Mouse (Mus musculus) liver, embryonic 16.5 days (tissue): ENCODE data around the gene Rmnd5b. TPM values are rescaled to one million over a fixed set of nuclear protein-coding genes. Genes with fewer than 3 reads are reported as not detected.
"Not testable (repeated sequence)": the region's sequence is repeated elsewhere in the genome, so short reads cannot be mapped to it uniquely, and the experiment has no call there.

Experiments
- ATAC-seq: fragments of 200-750 bp; cut with Nextera tagmentation; 2 replicates; pipeline ENCODE4 v1.8.0; 2017; ENCODE audit warnings: low read depth, mild to moderate bottlenecking, moderate number of reproducible peaks, moderate library complexity
- H3K27ac ChIP-seq: fragments of 300-500 bp; sonication (generic); 2 replicates; pipeline ENCODE4 v1.5.1; 2014; ENCODE audit warnings: mild to moderate bottlenecking, low read length
- H3K27me3 ChIP-seq: fragments of 300-500 bp; sonication (generic); 2 replicates; pipeline ENCODE4 v1.6.1; 2014; ENCODE audit warnings: low read depth, low read length, mixed read lengths; ENCODE audit not compliant: control insufficient read depth, insufficient read depth
- H3K36me3 ChIP-seq: fragments of 300-500 bp; sonication (generic); 2 replicates; pipeline ENCODE4 v1.6.1; 2014; ENCODE audit warnings: mild to moderate bottlenecking; ENCODE audit not compliant: control insufficient read depth, insufficient read depth
- H3K4me1 ChIP-seq: fragments of 300-500 bp; sonication (generic); 2 replicates; pipeline ENCODE4 v1.6.1; 2014; ENCODE audit warnings: low read depth, low read length, mixed read lengths; ENCODE audit not compliant: control insufficient read depth
- H3K4me2 ChIP-seq: fragments of 300-500 bp; sonication (generic); 2 replicates; pipeline ENCODE4 v1.6.1; 2014; ENCODE audit warnings: low read depth, low read length, mixed read lengths
- H3K4me3 ChIP-seq: fragments of 300-500 bp; sonication (generic); 2 replicates; pipeline ENCODE4 v1.5.1; 2014; ENCODE audit warnings: low read depth, mild to moderate bottlenecking, low read length
- H3K9ac ChIP-seq: fragments of 300-500 bp; sonication (generic); 2 replicates; pipeline ENCODE4 v1.6.1; 2014; ENCODE audit warnings: low read depth, low read length
- H3K9me3 ChIP-seq: fragments of 300-500 bp; sonication (generic); replicated peaks from 2 replicates; pipeline ENCODE4 v1.6.1; 2016; ENCODE audit warnings: low read length; ENCODE audit not compliant: control insufficient read depth
- WGBS: fragments of 180-500 bp; shearing (Covaris S2); extraction: QIAGEN DNeasy Blood & Tissue Kit; methylation state at CpG from one replicate; pipeline ENCODE4 v1.1.7; 2014; ENCODE audit not compliant: insufficient replicate concordance; 5-methylcytosine and 5-hydroxymethylcytosine counted together
- polyA plus RNA-seq: library from polyadenylated mRNA; unstranded; fragments of >200 nt; fragmentation: Nextera tagmentation; extraction: Ambion mirVana; gene quantifications from 2 replicates; pipeline ENCODE4 v1.2.1, GENCODE M21; 2015

The Rmnd5b gene
- polyA plus RNA-seq, 1 experiment from 2014 or later, result 17.7 TPM

GRCm38 (mm10) chr11:51633721-51634120 is 2.0 kb downstream of the Rmnd5b start:
- 82% methylated on average over 3 of the region's 3 CpGs for WGBS
- no peak overlapping the region for H3K9ac ChIP-seq
- H3K27me3 ChIP-seq, result no peaks in the 10 kb centered on the region
- no peak for ATAC-seq
- H3K27ac ChIP-seq, result no peak overlapping the region
- H3K4me3 ChIP-seq, result no peak overlapping the region
- no peaks in the 10 kb centered on the region for H3K36me3 ChIP-seq
- H3K4me2 ChIP-seq, result no peak overlapping the region
- H3K9me3 ChIP-seq, result no peaks in the 10 kb centered on the region
- peaks cover 25% of the 10 kb centered on the region for H3K4me1 ChIP-seq

GRCm38 (mm10) chr11:51633200-51633599 is 2.5 kb downstream of the Rmnd5b start:
- H3K4me3 ChIP-seq, H3K36me3 ChIP-seq, H3K27me3 ChIP-seq, H3K9ac ChIP-seq, ATAC-seq, H3K27ac ChIP-seq, H3K9me3 ChIP-seq, H3K4me2 ChIP-seq: not testable (repeated sequence)
- peaks cover 25% of the 10 kb centered on the region for H3K4me1 ChIP-seq
- 68% methylated on average over 7 of the region's 7 CpGs for WGBS

GRCm38 (mm10) chr11:51632130-51632753 is 3.5 kb downstream of the Rmnd5b start:
- no peak for ATAC-seq

GRCm38 (mm10) chr11:51629651-51630314 is 5.9 kb downstream of the Rmnd5b start:
- Histone ChIP-seq H3K4me3 (no peak overlapping the region), H3K36me3 (peaks cover 10% of the 10 kb centered on the region), H3K9me3 (no peaks in the 10 kb centered on the region), H3K27me3 (no peaks in the 10 kb centered on the region), H3K9ac (no peak overlapping the region), H3K27ac (no peak overlapping the region), H3K4me1 (peaks cover 5% of the 10 kb centered on the region), H3K4me2 (no peak overlapping the region)
- WGBS, result 44% methylated on average over 15 of the region's 15 CpGs
- ATAC-seq, result no peak

More at GRCm38 (mm10) chr11:51632130-51632753, 3.5 kb downstream of the Rmnd5b start:
- Histone ChIP-seq H3K4me2 (no peak overlapping the region), H3K4me1 (peaks cover 20% of the 10 kb centered on the region), H3K36me3 (peaks cover 4% of the 10 kb centered on the region; the same call in 1 of the 2 replicates), H3K27me3 (no peaks in the 10 kb centered on the region), H3K4me3 (no peak overlapping the region), H3K27ac (0 out of 2 replicates have a peak overlapping the region, but pooled peaks have one; percentile 17), H3K9ac (no peak overlapping the region), H3K9me3 (no peaks in the 10 kb centered on the region)
- WGBS, result 56% methylated on average over 6 of the region's 6 CpGs

GRCm38 (mm10) chr11:51627907-51628306 is 7.8 kb downstream of the Rmnd5b start:
- Histone ChIP-seq H3K27me3 (no peaks in the 10 kb centered on the region), H3K4me2 (no peak overlapping the region), H3K9me3 (no peaks in the 10 kb centered on the region), H3K27ac (no peak overlapping the region), H3K4me1 (no peaks in the 10 kb centered on the region; the same call in none of the 2 replicates), H3K9ac (no peak overlapping the region), H3K4me3 (no peak overlapping the region), H3K36me3 (peaks cover 18% of the 10 kb centered on the region)
- WGBS, result 83% methylated on average over 8 of the region's 8 CpGs
- ATAC-seq, result no peak

- H3K9ac ChIP-seq, result no peak overlapping the region
- H3K36me3 ChIP-seq, result peaks cover 22% of the 10 kb centered on the region
Measured at GRCm38 (mm10) chr11:51627425-51627824, 8.3 kb downstream of the Rmnd5b start.

GRCm38 (mm10) chr11:51625187-51625820 is 10.4 kb downstream of the Rmnd5b start:
- H3K4me1 ChIP-seq, result peaks cover 7% of the 10 kb centered on the region
- H3K4me3 ChIP-seq, result no peak overlapping the region
- H3K27ac ChIP-seq, result no peak overlapping the region
- no peak; the same call in 1 of the 2 replicates for ATAC-seq
- no peak overlapping the region for H3K4me2 ChIP-seq
- no peaks in the 10 kb centered on the region for H3K27me3 ChIP-seq
- H3K9ac ChIP-seq, result no peak overlapping the region
- no peaks in the 10 kb centered on the region for H3K9me3 ChIP-seq
- 55% methylated on average over 5 of the region's 5 CpGs for WGBS
- peaks cover 23% of the 10 kb centered on the region for H3K36me3 ChIP-seq

More at GRCm38 (mm10) chr11:51627425-51627824, 8.3 kb downstream of the Rmnd5b start:
- 79% methylated on average over 9 of the region's 9 CpGs for WGBS
- H3K4me3 ChIP-seq, result no peak overlapping the region
- no peak overlapping the region for H3K4me2 ChIP-seq
- H3K27me3 ChIP-seq, result no peaks in the 10 kb centered on the region
- H3K9me3 ChIP-seq, result no peaks in the 10 kb centered on the region
- no peak for ATAC-seq
- H3K4me1 ChIP-seq, result no peaks in the 10 kb centered on the region; the same call in none of the 2 replicates
- H3K27ac ChIP-seq, result no peak overlapping the region

- Histone ChIP-seq H3K4me2 (no peak overlapping the region), H3K4me1 (peaks cover 12% of the 10 kb centered on the region), H3K9me3 (no peaks in the 10 kb centered on the region), H3K27me3 (no peaks in the 10 kb centered on the region), H3K4me3 (no peak overlapping the region), H3K36me3 (peaks cover 23% of the 10 kb centered on the region), H3K9ac (no peak overlapping the region), H3K27ac (no peak overlapping the region)
- WGBS, result 81% methylated on average over 7 of the region's 7 CpGs
- no peak for ATAC-seq
Measured at GRCm38 (mm10) chr11:51622971-51623491, 12.7 kb downstream of the Rmnd5b start.
